In genomic region chr2:158711929-158712751, GRCm38 (mm10) we compare ENCODE assay signal across 8 mouse cellular contexts. TPM values are rescaled to one million over a fixed set of nuclear protein-coding genes. Genes with fewer than 3 reads are reported as not detected.
DNase-seq lines count a peak whose midpoint lies in the region; ATAC-seq and TF ChIP-seq lines count a peak whose summit lies in the region.

No protein-coding gene starts in this region.

- H3K4me1 ChIP-seq in kidney, embryonic 14.5 days (ENCODE audit: control insufficient read depth, insufficient read depth, low read length): 0 out of 2 replicates have a peak, but pooled peaks cover 3% of the 10 kb centered on the region
- peaks cover 25% of the 10 kb centered on the region for H3K4me1 ChIP-seq in embryonic facial prominence, embryonic 10.5 days
- no peaks in the 10 kb centered on the region for H3K4me1 ChIP-seq in midbrain, postnatal 0 days (ENCODE audit: insufficient read depth, low read length)

- WGBS in kidney, embryonic 14.5 days: 46% methylated on average over 12 of the region's 12 CpGs
- WGBS in embryonic facial prominence, embryonic 10.5 days: 42% methylated on average over 12 of the region's 12 CpGs
- WGBS in midbrain, postnatal 0 days: 23% methylated on average over 12 of the region's 12 CpGs

- ATAC-seq in kidney, embryonic 14.5 days (ENCODE audit: low FRiP score, low TSS enrichment): 0 out of 2 replicates have a peak, but pooled peaks have one; percentile 43
- 0 out of 2 replicates have a peak, but pooled peaks have one; percentile 38 for ATAC-seq in midbrain, postnatal 0 days (ENCODE audit: low FRiP score)

- TF ChIP-seq CTCF in midbrain, postnatal 0 days (IDR thresholded peaks at IDR 0.05): no peak

- no peak overlapping the region for H3K4me2 ChIP-seq in kidney, embryonic 14.5 days (replicated peaks; ENCODE audit: low read depth, low read length)
- H3K4me2 ChIP-seq in midbrain, postnatal 0 days (ENCODE audit: low read depth, low read length, poor library complexity, severe bottlenecking): no peak overlapping the region

- no peak overlapping the region for H3K4me3 ChIP-seq in kidney, embryonic 14.5 days (ENCODE audit: low read length)
- no peak overlapping the region for H3K4me3 ChIP-seq in embryonic facial prominence, embryonic 10.5 days
- no peak overlapping the region for H3K4me3 ChIP-seq in midbrain, postnatal 0 days (ENCODE audit: low read depth, low read length)

- no peak for DNase-seq in kidney, postnatal 14 days
- DNase-seq in embryonic facial prominence, embryonic 10.5 days (ENCODE audit: low spot score): peak; percentile 38
- DNase-seq in heart, postnatal 4 days: peak; percentile 55
- peak; percentile 66 for DNase-seq in midbrain, postnatal 0 days (ENCODE audit: low spot score)
- DNase-seq in thymus, postnatal 4 days: peak; percentile 57
- DNase-seq in urinary bladder, postnatal 25 days (ENCODE audit: low spot score): no peak
- no peak for DNase-seq in frontal cortex, postnatal 25 days (ENCODE audit: low spot score in 2 of 2)

- no peak overlapping the region for H3K9ac ChIP-seq in kidney, embryonic 14.5 days (ENCODE audit: low read depth, low read length)
- H3K9ac ChIP-seq in midbrain, postnatal 0 days (replicated peaks; ENCODE audit: low read length, poor library complexity, severe bottlenecking): no peak overlapping the region

- no peaks in the 10 kb centered on the region for H3K27me3 ChIP-seq in kidney, embryonic 14.5 days (ENCODE audit: control insufficient read depth, insufficient read depth, low read length)
- no peaks in the 10 kb centered on the region for H3K27me3 ChIP-seq in embryonic facial prominence, embryonic 10.5 days (replicated peaks; ENCODE audit: low read depth, poor library complexity, severe bottlenecking)
- no peaks in the 10 kb centered on the region for H3K27me3 ChIP-seq in midbrain, postnatal 0 days (ENCODE audit: insufficient read depth, low read length)

- no peaks in the 10 kb centered on the region for H3K9me3 ChIP-seq in kidney, embryonic 14.5 days (ENCODE audit: control insufficient read depth, low read length)
- H3K9me3 ChIP-seq in embryonic facial prominence, embryonic 10.5 days: no peaks in the 10 kb centered on the region
- H3K9me3 ChIP-seq in midbrain, postnatal 0 days (ENCODE audit: low read length): no peaks in the 10 kb centered on the region

- no peak overlapping the region for H3K27ac ChIP-seq in kidney, embryonic 14.5 days (ENCODE audit: low read depth, low read length)
- peak overlapping the region; percentile 40; the same call in 1 of the 2 replicates for H3K27ac ChIP-seq in embryonic facial prominence, embryonic 10.5 days (replicated peaks)
- H3K27ac ChIP-seq in midbrain, postnatal 0 days (ENCODE audit: low read depth, low read length): peak overlapping the region; percentile 62

- H3K36me3 ChIP-seq in kidney, embryonic 14.5 days (ENCODE audit: control insufficient read depth, insufficient read depth, low read length): no peaks in the 10 kb centered on the region
- H3K36me3 ChIP-seq in embryonic facial prominence, embryonic 10.5 days (replicated peaks): no peaks in the 10 kb centered on the region
- no peaks in the 10 kb centered on the region for H3K36me3 ChIP-seq in midbrain, postnatal 0 days (ENCODE audit: insufficient read depth, low read length)

RNA-seq across cellular contexts. Expression of gene Ppp1r16b, which starts 46.9 kb away (rescaled TPM):
- polyA plus RNA-seq in kidney, embryonic 14.5 days (2014; fragmentation: Nextera tagmentation; extraction: Ambion mirVana): 16.6 and 17.3 TPM in 2 replicates
- polyA plus RNA-seq in embryonic facial prominence, embryonic 10.5 days (2016; fragmentation: Nextera tagmentation; extraction: Ambion mirVana): 3.3 TPM in 2 replicates
- 10 to 100 TPM; 13.8 to 14.2 TPM for total RNA-seq in heart, postnatal 4 days (2021)
- total RNA-seq in midbrain, postnatal 0 days (2014; rRNA removed): 30.8 and 32.2 TPM in 2 replicates
- polyA plus RNA-seq in midbrain, postnatal 0 days (2015; fragmentation: Nextera tagmentation; extraction: Ambion mirVana): 31.0 and 31.6 TPM in 2 replicates

RNA-seq across cellular contexts. Expression of gene Fam83d, which starts 55.8 kb away (rescaled TPM):
- 49.2 and 57.6 TPM in 2 replicates for polyA plus RNA-seq in kidney, embryonic 14.5 days (2014; fragmentation: Nextera tagmentation; extraction: Ambion mirVana)
- polyA plus RNA-seq in embryonic facial prominence, embryonic 10.5 days (2016; fragmentation: Nextera tagmentation; extraction: Ambion mirVana): 48.7 and 51.5 TPM in 2 replicates
- 10 to 100 TPM; 29.9 to 33.7 TPM for total RNA-seq in heart, postnatal 4 days (2021)
- total RNA-seq in midbrain, postnatal 0 days (2014; rRNA removed): 6.4 and 6.6 TPM in 2 replicates
- polyA plus RNA-seq in midbrain, postnatal 0 days (2015; fragmentation: Nextera tagmentation; extraction: Ambion mirVana): 3.8 TPM in 2 replicates

Comparison
In these comparisons a context has a peak if more than half of its experiments do, and no peak if none do; other contexts are left out.
1. DNase-seq: peak in embryonic facial prominence, embryonic 10.5 days (single experiment), heart, postnatal 4 days (single experiment), midbrain, postnatal 0 days (single experiment) and thymus, postnatal 4 days (single experiment); none in kidney, postnatal 14 days (single experiment), urinary bladder, postnatal 25 days (single experiment) and frontal cortex, postnatal 25 days (0 of 2).
2. RNA of gene Fam83d, which starts 55.8 kb away (polyA plus RNA-seq): 49.2 to 57.6 TPM in kidney, embryonic 14.5 days and 48.7 to 51.5 TPM in embryonic facial prominence, embryonic 10.5 days; 3.8 TPM in midbrain, postnatal 0 days; every median in the first group is over 10 times any median in the second.